Mouse (Mus musculus): ENCODE measurements around the gene Klhdc4.

The Klhdc4 gene

GRCm38 (mm10) chr8:121849303-121849702 lies 19.9 kb upstream of the Klhdc4 start:
- DNase-seq (ENCODE audit: low read depth) = no peak

- peak; percentile 87 for DNase-seq (ENCODE audit: low read depth)
Measured at GRCm38 (mm10) chr8:121848495-121848894, 19.1 kb upstream of the Klhdc4 start.

GRCm38 (mm10) chr8:121847987-121848386 lies 18.6 kb upstream of the Klhdc4 start:
- no peak for DNase-seq (ENCODE audit: low read depth)

- DNase-seq (ENCODE audit: low read depth) = peak; percentile 82
Measured at GRCm38 (mm10) chr8:121847261-121847822, 18.0 kb upstream of the Klhdc4 start.

GRCm38 (mm10) chr8:121846815-121847214 lies 17.4 kb upstream of the Klhdc4 start:
- no peak for DNase-seq (ENCODE audit: low read depth)

- DNase-seq (ENCODE audit: low read depth) = no peak
Measured at GRCm38 (mm10) chr8:121844765-121845164, 15.4 kb upstream of the Klhdc4 start.

- no peak for DNase-seq (ENCODE audit: low read depth)
Measured at GRCm38 (mm10) chr8:121843184-121843733, 13.9 kb upstream of the Klhdc4 start.

- DNase-seq (ENCODE audit: low read depth) = no peak
Measured at GRCm38 (mm10) chr8:121842064-121842955, 12.9 kb upstream of the Klhdc4 start.

- DNase-seq (ENCODE audit: low read depth) = peak; percentile 89
Measured at GRCm38 (mm10) chr8:121841242-121841641, 11.9 kb upstream of the Klhdc4 start.

GRCm38 (mm10) chr8:121832503-121832902 lies 3.1 kb upstream of the Klhdc4 start:
- DNase-seq (ENCODE audit: low read depth) = peak; percentile 96

GRCm38 (mm10) chr8:121832061-121832460 lies 2.7 kb upstream of the Klhdc4 start:
- DNase-seq (ENCODE audit: low read depth) = no peak

GRCm38 (mm10) chr8:121829777-121830362 lies 501 bp upstream of the Klhdc4 start:
- no peak for DNase-seq (ENCODE audit: low read depth)

- no peak for DNase-seq (ENCODE audit: low read depth)
Measured at GRCm38 (mm10) chr8:121828376-121829023, 869 bp downstream of the Klhdc4 start.

GRCm38 (mm10) chr8:121827726-121828125 lies 1.6 kb downstream of the Klhdc4 start:
- no peak for DNase-seq (ENCODE audit: low read depth)

GRCm38 (mm10) chr8:121821770-121822169 lies 7.6 kb downstream of the Klhdc4 start:
- DNase-seq (ENCODE audit: low read depth) = no peak

GRCm38 (mm10) chr8:121821320-121821719 lies 8.0 kb downstream of the Klhdc4 start:
- no peak for DNase-seq (ENCODE audit: low read depth)

GRCm38 (mm10) chr8:121820840-121821239 lies 8.5 kb downstream of the Klhdc4 start:
- DNase-seq (ENCODE audit: low read depth) = no peak

GRCm38 (mm10) chr8:121818226-121818625 lies 11.1 kb downstream of the Klhdc4 start:
- no peak for DNase-seq (ENCODE audit: low read depth)

- DNase-seq (ENCODE audit: low read depth) = no peak
Measured at GRCm38 (mm10) chr8:121811931-121812570, 17.3 kb downstream of the Klhdc4 start.

GRCm38 (mm10) chr8:121811502-121811901 lies 17.9 kb downstream of the Klhdc4 start:
- DNase-seq (ENCODE audit: low read depth) = no peak

GRCm38 (mm10) chr8:121809524-121810155 lies 19.7 kb downstream of the Klhdc4 start:
- DNase-seq (ENCODE audit: low read depth) = no peak

All from 416B (cell line).